Mouse (Mus musculus) liver, embryonic 13.5 days (tissue): Measurements from ENCODE around the gene Bmp8a. TPM values are rescaled to one million over a fixed set of nuclear protein-coding genes. Genes with fewer than 3 reads are reported as not detected.
A peak's percentile ranks its signal among the peaks of the same experiment; 100 is the strongest.
"Not testable (repeated sequence)": the region's sequence is repeated elsewhere in the genome, so short reads cannot be mapped to it uniquely, and the experiment has no call there.

Experiments used
- ATAC-seq: fragments of 200-750 bp; cut with Nextera tagmentation; 2 replicates; pipeline ENCODE4 v1.8.0; 2017; ENCODE audit warnings: low read depth, mild to moderate bottlenecking, moderate number of reproducible peaks, moderate library complexity
- DNase-seq: peaks from one replicate; pipeline ENCODE4 v3.0.0; 2022
- H3K27ac ChIP-seq: fragments of 300-500 bp; sonication (generic); 2 replicates; pipeline ENCODE4 v1.5.1; 2015; ENCODE audit warnings: moderate library complexity, mild to moderate bottlenecking, inconsistent platforms
- H3K27me3 ChIP-seq: fragments of 300-500 bp; sonication (generic); 2 replicates; pipeline ENCODE4 v1.6.1; 2015; ENCODE audit warnings: mild to moderate bottlenecking, inconsistent platforms
- H3K36me3 ChIP-seq: fragments of 300-500 bp; sonication (generic); 2 replicates; pipeline ENCODE4 v1.6.1; 2015; ENCODE audit warnings: mild to moderate bottlenecking, inconsistent platforms
- H3K4me1 ChIP-seq: fragments of 300-500 bp; sonication (generic); replicated peaks from 2 replicates; pipeline ENCODE4 v1.6.1; 2015; ENCODE audit warnings: inconsistent platforms
- H3K4me2 ChIP-seq: fragments of 300-500 bp; sonication (generic); 2 replicates; pipeline ENCODE4 v1.6.1; 2015; ENCODE audit warnings: inconsistent platforms, mild to moderate bottlenecking, moderate library complexity
- H3K4me3 ChIP-seq: fragments of 300-500 bp; sonication (generic); replicated peaks from 2 replicates; pipeline ENCODE4 v1.5.1; 2015; ENCODE audit warnings: mild to moderate bottlenecking, inconsistent platforms
- H3K9ac ChIP-seq: fragments of 300-500 bp; sonication (generic); 2 replicates; pipeline ENCODE4 v1.6.1; 2015; ENCODE audit warnings: mild to moderate bottlenecking, inconsistent platforms
- H3K9me3 ChIP-seq: fragments of 300-500 bp; sonication (generic); replicated peaks from 2 replicates; pipeline ENCODE4 v1.6.1; 2016; ENCODE audit warnings: inconsistent platforms
- WGBS: fragments of 180-500 bp; shearing (Covaris S2); methylation state at CpG from one replicate; pipeline ENCODE4 v1.1.7; 2015; ENCODE audit not compliant: insufficient replicate concordance; 5-methylcytosine and 5-hydroxymethylcytosine counted together
- polyA plus RNA-seq: library from polyadenylated mRNA; unstranded; fragments of >200 nt; fragmentation: Nextera tagmentation; extraction: Ambion mirVana; gene quantifications from 2 replicates; pipeline ENCODE4 v1.2.1, GENCODE M21; 2015

The Bmp8a gene
- polyA plus RNA-seq, 1 experiment from 2014 or later, result 0.38 TPM

DNA sequence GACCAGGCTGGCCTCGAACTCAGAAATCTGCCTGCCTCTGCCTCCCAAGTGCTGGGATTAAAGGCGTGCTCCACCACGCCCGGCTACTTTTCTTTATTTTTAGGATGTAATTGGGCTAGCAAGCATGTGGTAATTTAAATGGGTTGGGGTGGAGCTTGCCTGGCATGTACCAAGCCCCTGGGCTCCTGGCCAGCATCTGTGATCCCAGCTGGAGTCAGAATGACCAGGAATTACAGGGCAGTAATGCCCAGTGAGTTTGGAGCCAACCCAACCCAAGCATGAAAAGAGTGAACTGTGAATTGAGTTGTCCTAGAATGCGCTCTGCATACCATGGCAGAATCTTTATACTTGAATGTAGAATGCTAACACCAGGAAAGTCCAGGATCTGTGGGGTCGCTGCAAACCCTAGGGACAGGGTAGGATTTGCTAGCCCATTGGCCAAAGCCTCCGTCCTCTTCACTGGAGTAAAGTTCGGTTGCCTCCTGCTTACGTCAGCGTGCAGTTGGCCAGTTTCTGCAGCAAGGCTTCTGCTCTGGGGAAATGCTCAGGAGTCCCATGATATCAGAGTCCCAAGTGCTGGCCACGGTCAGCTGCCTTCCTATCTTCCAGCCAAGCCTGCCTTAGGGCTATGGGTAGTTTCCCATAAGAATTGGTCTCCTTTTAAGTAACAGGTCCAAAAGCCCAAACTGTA lies 43.9 kb downstream of the Bmp8a start:
- H3K4me3 ChIP-seq, result no peak overlapping the region
- H3K9me3 ChIP-seq, result 0 out of 2 replicates have a peak, but pooled peaks cover 4% of the 10 kb centered on the region
- H3K9ac ChIP-seq, result no peak overlapping the region
- 0 out of 2 replicates have a peak, but pooled peaks cover 3% of the 10 kb centered on the region for H3K4me1 ChIP-seq
- no peak for DNase-seq
- no peak overlapping the region for H3K4me2 ChIP-seq
- H3K27me3 ChIP-seq, result no peaks in the 10 kb centered on the region
- H3K36me3 ChIP-seq, result peaks cover 99% of the 10 kb centered on the region
- ATAC-seq, result no peak
- 89% methylated on average over 11 of the region's 11 CpGs for WGBS
- H3K27ac ChIP-seq, result 0 out of 2 replicates have a peak overlapping the region, but pooled peaks have one; percentile 21

DNA sequence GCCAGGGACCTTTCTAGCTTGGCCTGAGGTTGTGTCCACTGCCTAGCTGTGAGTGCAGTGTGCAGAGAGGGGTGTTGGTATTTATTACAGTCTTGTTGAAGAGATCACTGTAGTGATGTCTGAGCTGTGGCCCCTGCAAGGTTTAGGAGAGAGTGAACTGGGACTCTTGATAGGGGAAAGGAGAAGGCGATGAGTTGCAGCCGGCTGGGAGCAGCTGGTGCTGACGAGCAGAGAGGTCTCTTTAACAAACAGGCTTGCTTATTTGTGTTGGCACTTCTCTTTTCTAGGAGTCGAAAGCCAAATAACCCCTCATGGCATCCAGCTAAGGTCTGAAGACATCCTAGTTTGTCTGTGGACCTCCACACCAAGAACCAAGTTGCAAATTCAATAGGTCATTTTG lies 44.8 kb downstream of the Bmp8a start:
- WGBS, result 80% methylated on average over 4 of the region's 4 CpGs
- DNase-seq (no peak), ATAC-seq (no peak)
- Histone ChIP-seq H3K4me1 (0 out of 2 replicates have a peak, but pooled peaks cover 3% of the 10 kb centered on the region), H3K27ac (no peak overlapping the region), H3K4me3 (no peak overlapping the region), H3K9ac (no peak overlapping the region), H3K36me3 (peaks cover 99% of the 10 kb centered on the region), H3K27me3 (no peaks in the 10 kb centered on the region), H3K9me3 (0 out of 2 replicates have a peak, but pooled peaks cover 3% of the 10 kb centered on the region), H3K4me2 (no peak overlapping the region)

DNA sequence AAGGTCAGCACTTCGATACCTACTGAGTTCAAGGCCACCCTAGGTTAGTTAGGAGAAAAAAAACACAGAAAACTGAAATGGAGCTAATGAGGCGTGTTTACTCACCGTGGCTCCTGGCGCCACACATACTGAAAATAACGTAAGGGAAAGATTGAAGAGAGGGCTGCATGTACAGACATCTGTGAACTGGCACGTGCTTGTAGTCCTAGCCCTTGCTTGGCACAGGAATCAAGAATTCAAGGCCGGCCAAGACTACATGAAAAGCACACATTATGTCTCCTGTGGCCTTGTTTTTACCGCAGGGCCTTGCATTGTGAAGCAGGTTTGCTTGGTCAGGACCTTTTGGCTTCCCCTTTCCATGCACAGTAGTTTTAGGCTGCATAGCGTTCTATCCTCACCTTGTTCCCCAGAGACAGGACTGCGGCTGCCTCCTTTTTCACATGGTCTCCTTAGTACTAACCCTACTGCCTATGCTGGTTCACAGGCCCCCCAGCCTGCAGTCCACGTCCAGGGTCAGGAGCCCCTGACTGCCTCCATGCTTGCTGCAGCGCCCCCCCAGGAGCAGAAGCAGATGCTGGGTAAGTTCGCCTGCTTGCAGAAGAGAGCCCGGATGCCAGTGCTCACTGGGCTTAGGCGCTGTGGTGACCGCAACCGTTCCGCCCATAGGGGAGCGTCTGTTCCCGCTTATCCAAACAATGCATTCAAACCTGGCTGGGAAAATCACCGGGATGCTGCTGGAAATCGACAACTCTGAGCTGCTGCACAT lies 45.7 kb downstream of the Bmp8a start:
- WGBS, result 95% methylated on average over 22 of the region's 22 CpGs

DNA sequence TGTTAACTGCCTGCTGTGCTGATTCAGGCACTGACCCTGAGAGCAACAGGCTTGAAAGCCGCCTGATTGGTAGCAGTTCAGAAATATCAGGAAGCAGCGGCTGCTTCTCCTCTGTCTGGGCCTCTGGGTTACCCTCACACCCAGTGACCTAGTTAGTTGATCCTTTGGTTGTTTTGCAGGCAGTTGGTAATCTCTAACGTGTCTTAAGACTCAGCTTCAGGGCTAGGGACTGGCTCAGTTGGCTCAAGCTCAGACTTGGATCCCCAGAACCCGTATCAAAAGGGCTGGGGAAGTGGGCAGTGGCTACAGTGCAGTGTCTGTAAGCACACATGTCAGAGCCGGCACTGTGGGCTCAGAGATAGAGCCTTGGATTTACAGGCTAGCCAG lies 46.9 kb downstream of the Bmp8a start:
- H3K9me3 ChIP-seq, result no peaks in the 10 kb centered on the region
- H3K4me2 ChIP-seq, result no peak overlapping the region
- ATAC-seq (no peak), DNase-seq (no peak)
- no peaks in the 10 kb centered on the region for H3K27me3 ChIP-seq
- peaks cover 99% of the 10 kb centered on the region for H3K36me3 ChIP-seq
- no peak overlapping the region for H3K9ac ChIP-seq
- H3K27ac ChIP-seq, result peak overlapping the region; percentile 16; the same call in 1 of the 2 replicates
- peaks cover 11% of the 10 kb centered on the region for H3K4me1 ChIP-seq
- WGBS, result 77% methylated on average over 5 of the region's 5 CpGs
- no peak overlapping the region for H3K4me3 ChIP-seq

More for the DNA sequence above, 45.7 kb downstream of the Bmp8a start:
- no peak overlapping the region for H3K4me3 ChIP-seq
- H3K4me2 ChIP-seq, result no peak overlapping the region
- H3K36me3 ChIP-seq, result peaks cover 99% of the 10 kb centered on the region
- no peak overlapping the region for H3K27ac ChIP-seq
- DNase-seq (no peak), ATAC-seq (no peak)
- no peaks in the 10 kb centered on the region for H3K9me3 ChIP-seq
- H3K9ac ChIP-seq, result no peak overlapping the region
- 0 out of 2 replicates have a peak, but pooled peaks cover 3% of the 10 kb centered on the region for H3K4me1 ChIP-seq
- H3K27me3 ChIP-seq, result no peaks in the 10 kb centered on the region

DNA sequence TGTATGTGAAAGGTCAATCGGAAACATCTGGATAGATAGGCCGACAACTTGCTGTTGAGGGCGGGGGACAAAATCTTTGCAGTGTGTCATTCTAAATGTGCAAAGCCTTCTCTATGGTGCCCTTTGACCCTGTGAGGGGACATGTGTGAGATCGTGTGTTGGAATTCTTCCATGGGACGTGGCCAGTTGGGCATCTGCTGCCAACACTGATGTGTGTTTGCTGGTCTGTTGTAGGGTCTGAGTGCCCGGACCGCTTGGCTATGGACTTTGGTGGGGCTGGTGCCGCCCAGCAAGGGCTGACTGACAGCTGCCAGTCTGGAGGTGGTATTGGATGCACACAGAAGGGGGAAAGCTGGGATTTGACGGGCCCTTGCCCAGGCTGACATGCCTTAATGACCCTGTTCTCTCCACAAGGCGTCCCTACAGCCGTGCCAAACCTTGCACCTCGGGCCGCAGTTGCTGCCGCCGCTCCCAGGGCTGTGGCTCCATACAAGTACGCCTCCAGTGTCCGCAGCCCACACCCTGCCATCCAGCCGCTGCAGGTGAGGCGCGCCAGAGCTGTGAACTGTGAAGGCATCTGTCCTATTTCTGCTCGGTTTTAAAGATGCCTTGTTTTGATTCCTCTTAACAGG lies 47.4 kb downstream of the Bmp8a start:
- H3K9me3 ChIP-seq, result no peaks in the 10 kb centered on the region
- DNase-seq, result no peak

DNA sequence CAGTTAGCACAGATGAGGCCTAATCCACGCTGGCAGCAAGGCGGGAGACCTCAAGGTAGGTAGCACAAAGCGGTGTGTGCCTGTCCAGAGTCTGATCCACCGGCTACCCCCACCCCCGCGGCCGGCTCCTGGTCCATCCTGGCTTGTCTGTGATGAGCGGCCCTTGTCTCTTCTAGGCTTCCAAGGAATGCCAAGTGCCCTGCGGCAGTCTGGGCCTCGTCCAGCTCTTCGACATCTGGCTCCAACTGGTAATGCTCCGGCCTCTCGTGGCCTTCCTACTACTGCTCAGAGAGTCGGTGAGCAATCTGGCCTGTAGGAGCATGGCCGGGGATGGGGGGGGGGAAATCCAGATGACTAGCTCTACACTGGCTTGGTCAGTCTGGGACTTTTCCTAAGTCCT lies 48.0 kb downstream of the Bmp8a start:
- Histone ChIP-seq H3K36me3 (peaks cover 99% of the 10 kb centered on the region), H3K4me1 (peaks cover 11% of the 10 kb centered on the region)
- H3K4me3 ChIP-seq, H3K27me3 ChIP-seq, H3K27ac ChIP-seq, ATAC-seq, H3K9me3 ChIP-seq, DNase-seq, H3K4me2 ChIP-seq, H3K9ac ChIP-seq: not testable (repeated sequence)
- 93% methylated on average over 15 of the region's 15 CpGs for WGBS

More for the DNA sequence above, 47.4 kb downstream of the Bmp8a start:
- ATAC-seq, result no peak
- Histone ChIP-seq H3K4me3 (no peak overlapping the region), H3K4me1 (peaks cover 11% of the 10 kb centered on the region), H3K36me3 (peaks cover 99% of the 10 kb centered on the region), H3K27ac (no peak overlapping the region), H3K4me2 (no peak overlapping the region), H3K27me3 (no peaks in the 10 kb centered on the region), H3K9ac (no peak overlapping the region)
- WGBS, result 92% methylated on average over 21 of the region's 21 CpGs

DNA sequence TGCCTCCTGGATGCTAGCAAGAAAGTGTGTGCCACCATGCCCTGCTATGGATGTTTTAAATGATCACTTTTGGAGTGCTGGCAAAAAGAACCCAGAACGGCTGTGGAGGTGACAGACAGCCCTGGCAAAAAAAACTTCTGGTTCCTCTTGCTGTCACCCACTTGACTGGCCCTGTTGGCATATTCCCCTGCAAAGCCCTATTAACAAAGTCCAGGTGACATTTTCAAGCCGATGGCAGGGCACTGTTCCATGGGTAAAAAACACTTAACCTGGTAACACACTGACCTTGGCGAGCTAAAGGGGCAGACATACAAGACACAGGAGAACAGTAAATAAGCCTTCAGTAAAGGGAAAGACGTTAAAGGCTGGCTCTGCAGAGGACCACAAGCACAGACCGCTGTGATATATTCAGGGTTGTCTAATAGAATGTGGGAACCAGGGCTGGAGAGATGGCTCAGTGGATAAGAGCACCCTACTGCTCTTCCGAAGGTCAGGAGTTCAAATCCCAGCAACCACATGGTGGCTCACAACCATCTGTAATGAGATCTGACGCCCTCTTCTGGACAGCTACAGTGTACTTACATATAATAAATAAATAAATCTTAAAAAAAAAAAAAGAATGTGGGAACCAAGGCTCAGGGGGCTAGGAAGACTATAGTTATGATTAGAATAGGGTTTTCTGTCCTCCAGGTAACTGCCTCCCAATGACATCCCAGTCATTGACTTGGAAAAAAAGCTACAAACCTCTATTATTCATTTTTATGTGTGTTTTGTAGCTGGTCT lies 49.2 kb downstream of the Bmp8a start:
- no peaks in the 10 kb centered on the region for H3K9me3 ChIP-seq
- H3K27ac ChIP-seq, result no peak overlapping the region
- H3K4me2 ChIP-seq, result no peak overlapping the region
- 78% methylated on average over 7 of the region's 7 CpGs for WGBS
- no peak overlapping the region for H3K9ac ChIP-seq
- no peak for ATAC-seq
- no peak overlapping the region for H3K4me3 ChIP-seq
- peaks cover 23% of the 10 kb centered on the region for H3K4me1 ChIP-seq
- no peak for DNase-seq
- peaks cover 99% of the 10 kb centered on the region for H3K36me3 ChIP-seq
- no peaks in the 10 kb centered on the region for H3K27me3 ChIP-seq

DNA sequence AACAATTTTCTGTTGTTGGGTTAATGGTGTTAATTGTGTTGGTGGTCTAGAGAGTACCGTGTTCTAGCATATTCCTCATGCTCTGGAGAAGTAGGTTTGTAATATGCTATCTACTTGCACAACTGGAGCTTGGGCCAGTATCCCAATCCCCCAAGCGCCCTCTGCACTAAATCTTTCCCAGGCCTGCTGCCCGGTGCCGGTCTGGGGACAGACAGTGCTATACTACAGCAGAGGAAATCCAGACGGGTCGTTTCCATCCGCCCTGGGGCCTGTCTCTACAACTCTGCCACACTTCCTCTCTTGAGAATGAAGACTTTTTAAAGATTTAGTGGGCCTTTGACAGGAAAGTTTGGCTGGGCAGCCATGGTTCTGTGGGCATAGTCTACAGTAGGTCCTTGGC lies 50.1 kb downstream of the Bmp8a start:
- Histone ChIP-seq H3K9ac (no peak overlapping the region), H3K36me3 (peaks cover 100% of the 10 kb centered on the region), H3K4me1 (peaks cover 29% of the 10 kb centered on the region), H3K27ac (no peak overlapping the region), H3K4me2 (no peak overlapping the region), H3K4me3 (no peak overlapping the region), H3K9me3 (no peaks in the 10 kb centered on the region), H3K27me3 (no peaks in the 10 kb centered on the region)
- 83% methylated on average over 7 of the region's 7 CpGs for WGBS
- ATAC-seq (no peak), DNase-seq (no peak)

DNA sequence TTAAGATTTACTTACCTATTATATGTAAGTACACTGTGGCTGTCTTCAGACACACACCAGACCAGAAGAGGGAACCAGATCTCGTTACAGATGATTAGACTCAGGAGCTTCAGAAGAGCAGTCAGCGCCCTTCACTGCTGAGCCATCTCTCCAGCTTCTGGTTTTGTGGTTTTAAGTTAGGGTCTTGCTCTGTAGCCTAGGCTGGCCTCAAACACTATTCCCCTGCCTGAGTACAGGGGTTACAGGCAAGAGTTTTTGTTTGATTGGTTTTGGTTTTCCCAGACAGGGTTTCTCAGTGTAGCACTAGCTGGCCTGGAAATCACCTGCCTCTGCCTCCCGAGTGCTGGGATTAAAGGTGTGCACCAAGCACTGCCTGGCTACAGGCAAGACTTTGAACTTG lies 50.7 kb downstream of the Bmp8a start:
- H3K9ac ChIP-seq, result no peak overlapping the region
- no peak overlapping the region for H3K27ac ChIP-seq
- H3K9me3 ChIP-seq, result no peaks in the 10 kb centered on the region
- ATAC-seq (no peak), DNase-seq (no peak)
- WGBS, result 74% methylated on average over 3 of the region's 3 CpGs
- H3K4me1 ChIP-seq, result peaks cover 35% of the 10 kb centered on the region
- no peak overlapping the region for H3K4me3 ChIP-seq
- no peaks in the 10 kb centered on the region for H3K27me3 ChIP-seq
- H3K36me3 ChIP-seq, result peaks cover 100% of the 10 kb centered on the region
- H3K4me2 ChIP-seq, result no peak overlapping the region

DNA sequence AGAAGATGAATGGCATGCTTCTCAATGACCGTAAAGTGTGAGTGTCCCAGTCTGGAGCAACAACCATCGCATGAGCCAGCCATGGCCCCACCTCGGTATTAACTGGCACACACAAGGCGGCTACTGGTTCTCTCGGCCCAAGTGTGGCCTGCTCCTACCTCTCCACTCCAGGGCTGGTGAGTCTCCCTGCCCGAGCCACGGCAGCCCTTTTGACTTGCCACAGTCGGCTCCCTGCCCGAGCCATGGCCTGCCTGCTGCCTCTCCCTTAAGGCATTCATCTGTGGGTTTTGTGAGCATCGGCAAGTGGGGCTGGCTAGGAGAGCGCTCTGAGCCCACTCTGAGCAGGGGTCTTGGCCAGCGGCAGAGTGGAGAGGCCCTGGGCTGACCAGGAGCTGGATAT lies 54.0 kb downstream of the Bmp8a start:
- ATAC-seq, result no peak
- no peaks in the 10 kb centered on the region for H3K9me3 ChIP-seq
- H3K27ac ChIP-seq, result peak overlapping the region; percentile 96
- peaks cover 100% of the 10 kb centered on the region for H3K36me3 ChIP-seq
- peak overlapping the region; percentile 81 for H3K4me2 ChIP-seq
- no peak for DNase-seq
- peaks cover 61% of the 10 kb centered on the region for H3K4me1 ChIP-seq
- 0 out of 2 replicates have a peak overlapping the region, but pooled peaks have one; percentile 94 for H3K4me3 ChIP-seq
- H3K27me3 ChIP-seq, result no peaks in the 10 kb centered on the region
- peak overlapping the region; percentile 41; the same call in 1 of the 2 replicates for H3K9ac ChIP-seq
- WGBS, result 90% methylated on average over 12 of the region's 12 CpGs
